22 mouse cellular contexts compared by ENCODE assay signal in the genomic region with DNA sequence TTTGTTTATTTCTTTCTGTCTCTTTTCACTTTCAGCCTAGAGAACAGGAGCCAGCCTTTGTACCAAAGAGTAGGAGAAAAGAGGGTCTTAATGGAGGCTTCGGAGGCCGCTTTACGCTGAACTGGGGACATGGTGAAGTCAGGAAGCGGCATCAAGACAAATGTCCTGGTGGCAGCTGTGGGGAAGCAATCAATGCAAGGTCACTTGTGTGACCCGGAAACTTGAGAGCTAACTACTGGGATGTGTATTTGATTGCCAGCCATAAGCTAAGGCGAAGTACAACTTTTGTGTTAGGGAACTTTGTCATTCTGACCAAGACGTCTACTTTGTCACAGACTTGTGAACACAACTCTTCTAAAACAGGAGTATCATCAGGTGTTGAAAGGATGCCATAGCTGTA.
A peak's percentile ranks its signal among the peaks of the same experiment; 100 is the strongest.
DNase-seq lines count a peak whose midpoint lies in the region; ATAC-seq lines count a peak whose summit lies in the region.
"Had no signal": no experiment of that assay in that cellular context is flagged by ENCODE, and none has a peak within 500 bp of the region (broad histone marks: within the 10 kb centered on the region; RNA-seq: fewer than 3 reads in every experiment).

No protein-coding gene starts in this region.

- no peak overlapping the region for H3K9ac ChIP-seq in kidney, embryonic 14.5 days (ENCODE audit: low read depth, low read length)
- H3K9ac ChIP-seq in neural tube, embryonic 11.5 days (ENCODE audit: low read length) = no peak overlapping the region
- H3K9ac ChIP-seq: limb, embryonic 12.5 days; liver, embryonic 14.5 days; lung, embryonic 15.5 days; midbrain, embryonic 15.5 days had no signal

- H3K4me3 ChIP-seq in kidney, embryonic 14.5 days (ENCODE audit: low read length) = no peak overlapping the region
- H3K4me3 ChIP-seq in neural tube, embryonic 11.5 days (ENCODE audit: low read depth, low read length) = no peak overlapping the region
- H3K4me3 ChIP-seq: forebrain, embryonic 10.5 days; hindbrain, embryonic 10.5 days; limb, embryonic 12.5 days; lung, embryonic 15.5 days; midbrain, embryonic 15.5 days had no signal

- H3K27me3 ChIP-seq in kidney, embryonic 14.5 days (ENCODE audit: control insufficient read depth, insufficient read depth, low read length) = no peaks in the 10 kb centered on the region
- H3K27me3 ChIP-seq in neural tube, embryonic 11.5 days (ENCODE audit: control insufficient read depth, insufficient read depth, low read length) = no peaks in the 10 kb centered on the region
- H3K27me3 ChIP-seq: limb, embryonic 12.5 days; lung, embryonic 15.5 days; midbrain, embryonic 15.5 days had no signal

- H3K9me3 ChIP-seq in kidney, embryonic 14.5 days (ENCODE audit: control insufficient read depth, low read length) = no peaks in the 10 kb centered on the region
- no peaks in the 10 kb centered on the region for H3K9me3 ChIP-seq in neural tube, embryonic 11.5 days (ENCODE audit: control insufficient read depth, low read length)
- H3K9me3 ChIP-seq: forebrain, embryonic 10.5 days; hindbrain, embryonic 10.5 days; limb, embryonic 12.5 days; lung, embryonic 15.5 days; midbrain, embryonic 15.5 days had no signal

- H3K36me3 ChIP-seq in kidney, embryonic 14.5 days (ENCODE audit: control insufficient read depth, insufficient read depth, low read length) = no peaks in the 10 kb centered on the region
- H3K36me3 ChIP-seq in neural tube, embryonic 11.5 days (ENCODE audit: control insufficient read depth, insufficient read depth, low read length) = no peaks in the 10 kb centered on the region
- H3K36me3 ChIP-seq: forebrain, embryonic 10.5 days; hindbrain, embryonic 10.5 days; limb, embryonic 12.5 days; lung, embryonic 15.5 days; midbrain, embryonic 15.5 days had no signal

- H3K4me2 ChIP-seq in kidney, embryonic 14.5 days (replicated peaks; ENCODE audit: low read depth, low read length) = no peak overlapping the region
- H3K4me2 ChIP-seq in neural tube, embryonic 11.5 days (ENCODE audit: low read depth) = no peak overlapping the region
- H3K4me2 ChIP-seq: limb, embryonic 12.5 days; lung, embryonic 15.5 days; midbrain, embryonic 15.5 days had no signal

- WGBS in kidney, embryonic 14.5 days = 9% methylated on average over 7 of the region's 7 CpGs
- 40% methylated on average over 7 of the region's 7 CpGs for WGBS in neural tube, embryonic 11.5 days

- peaks cover 14% of the 10 kb centered on the region for H3K4me1 ChIP-seq in kidney, embryonic 14.5 days (ENCODE audit: control insufficient read depth, insufficient read depth, low read length)
- no peaks in the 10 kb centered on the region for H3K4me1 ChIP-seq in neural tube, embryonic 11.5 days (ENCODE audit: control insufficient read depth, insufficient read depth, low read length)

- H3K27ac ChIP-seq in kidney, embryonic 14.5 days (ENCODE audit: low read depth, low read length) = peak overlapping the region; percentile 42; the same call in 1 of the 2 replicates
- H3K27ac ChIP-seq in neural tube, embryonic 11.5 days (ENCODE audit: low read depth, low read length) = no peak overlapping the region
- H3K27ac ChIP-seq: hindbrain, embryonic 10.5 days; limb, embryonic 12.5 days; liver, embryonic 14.5 days; lung, embryonic 15.5 days; midbrain, embryonic 15.5 days had no signal

- ATAC-seq in kidney, embryonic 14.5 days (ENCODE audit: low FRiP score, low TSS enrichment) = 0 out of 2 replicates have a peak, but pooled peaks have one; percentile 45
- no peak for ATAC-seq in neural tube, embryonic 11.5 days (ENCODE audit: insufficient read depth, low FRiP score, low TSS enrichment)
- ATAC-seq: CD4-positive, CD25-positive, alpha-beta regulatory T cell, adult 4 months; forebrain, embryonic 16.5 days; intestine, postnatal 0 days; midbrain, embryonic 15.5 days had no signal

- peak; percentile 52 for DNase-seq in heart, adult 11 months
- DNase-seq in heart, adult 18-20 months = no peak
- no peak for DNase-seq in kidney, adult 9 months
- DNase-seq in neural tube, embryonic 11.5 days (ENCODE audit: low spot score) = peak; percentile 27
- no peak for DNase-seq in neural tube, embryonic 10.5 days (ENCODE audit: extremely low spot score, low spot score)
- no peak for DNase-seq in ovary, adult 18-20 months (ENCODE audit: low spot score)
- DNase-seq: adrenal gland, postnatal 36 days; cerebellum, adult 9-11 months; layer of hippocampus, postnatal 36 days; right cerebral cortex, adult 18-20 months; right cerebral cortex, postnatal 4 days; thymus, postnatal 14 days had no signal

Comparison
In these comparisons a context has a peak if more than half of its experiments do, and no peak if none do; other contexts are left out.
1. DNase-seq: peak in heart, adult 11 months (single experiment) and neural tube, embryonic 11.5 days (single experiment); none in heart, adult 18-20 months (0 of 2), kidney, adult 9 months (single experiment), neural tube, embryonic 10.5 days (single experiment) and ovary, adult 18-20 months (single experiment).